Mouse (Mus musculus): Measurements from ENCODE around the gene Ccnb1. TPM values are rescaled to one million over a fixed set of nuclear protein-coding genes. Genes with fewer than 3 reads are reported as not detected.

The Ccnb1 gene
- 192 and 221 TPM in 2 replicates for polyA plus RNA-seq (2015; fragmentation: Nextera tagmentation; extraction: Ambion mirVana)

GRCm38 (mm10) chr13:100786414-100786867, at the start of gene Ccnb1:
Gene Ccnb1 (minus strand): TSS chr13:100786570.

GRCm38 (mm10) chr13:100832741-100833639, 46.6 kb upstream of the Ccnb1 start, which contains the start of gene Slc30a5:
Gene Slc30a5 (minus strand): TSS chr13:100833427.

GRCm38 (mm10) chr13:100775252-100776055, 10.9 kb downstream of the Ccnb1 start, which contains the start of gene Cenph:
Gene Cenph (minus strand): TSS chr13:100775899.

GRCm38 (mm10) chr13:100744036-100744744, 42.2 kb downstream of the Ccnb1 start, which contains the start of gene Mrps36:
Gene Mrps36 (minus strand): TSS chr13:100744659.

GRCm38 (mm10) chr13:100730861-100731176, 55.6 kb downstream of the Ccnb1 start, which contains the start of gene Cdk7:
Gene Cdk7 (minus strand): TSS chr13:100730939.

Other genes starting within 250 kb of the Ccnb1 start
- gene Ocln, start 233.9 kb downstream of the Ccnb1 start, polyA plus RNA-seq (2015; fragmentation: Nextera tagmentation; extraction: Ambion mirVana): 0.25 and 0.28 TPM in 2 replicates
- gene Marveld2, start 169.6 kb downstream of the Ccnb1 start, polyA plus RNA-seq (2015; fragmentation: Nextera tagmentation; extraction: Ambion mirVana): 0.67 and 0.91 TPM in 2 replicates
- 202 and 214 TPM in 2 replicates for gene Ak6, start 135.6 kb downstream of the Ccnb1 start, polyA plus RNA-seq (2015; fragmentation: Nextera tagmentation; extraction: Ambion mirVana)
- gene Rad17, start 135.5 kb downstream of the Ccnb1 start, polyA plus RNA-seq (2015; fragmentation: Nextera tagmentation; extraction: Ambion mirVana): 16.4 and 18.2 TPM in 2 replicates
- 30.0 and 42.4 TPM in 2 replicates for gene Taf9, start 135.0 kb downstream of the Ccnb1 start, polyA plus RNA-seq (2015; fragmentation: Nextera tagmentation; extraction: Ambion mirVana)
- 8.3 and 10.5 TPM in 2 replicates for gene Ccdc125, start 116.9 kb downstream of the Ccnb1 start, polyA plus RNA-seq (2015; fragmentation: Nextera tagmentation; extraction: Ambion mirVana)
- 54.3 and 54.8 TPM in 2 replicates for gene Cdk7, start 55.6 kb downstream of the Ccnb1 start, polyA plus RNA-seq (2015; fragmentation: Nextera tagmentation; extraction: Ambion mirVana)
- 166 and 190 TPM in 2 replicates for gene Mrps36, start 41.9 kb downstream of the Ccnb1 start, polyA plus RNA-seq (2015; fragmentation: Nextera tagmentation; extraction: Ambion mirVana)
- 58.5 and 69.3 TPM in 2 replicates for gene Cenph, start 10.7 kb downstream of the Ccnb1 start, polyA plus RNA-seq (2015; fragmentation: Nextera tagmentation; extraction: Ambion mirVana)
- gene Slc30a5, start 46.9 kb upstream of the Ccnb1 start, polyA plus RNA-seq (2015; fragmentation: Nextera tagmentation; extraction: Ambion mirVana): 29.0 and 34.3 TPM in 2 replicates